Mouse (Mus musculus) limb, embryonic 13.5 days (tissue): ENCODE measurements at regions not wholly inside any gene's neighbourhood (a gene's known extent, or its start where the extent isn't known, plus 50 kb on each side); places are given as distances from the start of the nearest gene placed in this dataset.

Experiments
- ATAC-seq: fragments of 200-750 bp; cut with Nextera tagmentation; 2 replicates; pipeline ENCODE4 v1.8.0; 2017; ENCODE audit warnings: low read depth, moderate number of reproducible peaks, moderate TSS enrichment; ENCODE audit not compliant: low FRiP score
- H3K27ac ChIP-seq: fragments of 300-500 bp; sonication (generic); 2 replicates; pipeline ENCODE4 v1.5.1; 2015; ENCODE audit warnings: inconsistent platforms, mild to moderate bottlenecking, moderate library complexity
- H3K27me3 ChIP-seq: fragments of 300-500 bp; sonication (generic); 2 replicates; pipeline ENCODE4 v1.6.1; 2015; ENCODE audit warnings: mild to moderate bottlenecking, inconsistent platforms
- H3K36me3 ChIP-seq: fragments of 300-500 bp; sonication (generic); 2 replicates; pipeline ENCODE4 v1.6.1; 2015; ENCODE audit warnings: inconsistent platforms, mild to moderate bottlenecking, moderate library complexity
- H3K4me1 ChIP-seq: fragments of 300-500 bp; sonication (generic); 2 replicates; pipeline ENCODE4 v1.6.1; 2015; ENCODE audit warnings: inconsistent platforms
- H3K4me2 ChIP-seq: fragments of 300-500 bp; sonication (generic); replicated peaks from 2 replicates; pipeline ENCODE4 v1.6.1; 2015; ENCODE audit warnings: inconsistent platforms, mild to moderate bottlenecking, moderate library complexity
- H3K4me3 ChIP-seq: fragments of 300-500 bp; sonication (generic); 2 replicates; pipeline ENCODE4 v1.5.1; 2015; ENCODE audit warnings: moderate library complexity, mild to moderate bottlenecking, inconsistent platforms
- H3K9ac ChIP-seq: fragments of 300-500 bp; sonication (generic); 2 replicates; pipeline ENCODE4 v1.6.1; 2015; ENCODE audit warnings: mild to moderate bottlenecking, inconsistent platforms
- H3K9me3 ChIP-seq: fragments of 300-500 bp; sonication (generic); 2 replicates; pipeline ENCODE4 v1.6.1; 2016; ENCODE audit warnings: inconsistent platforms
- WGBS: fragments of 180-500 bp; shearing (Covaris S2); methylation state at CpG from one replicate; pipeline ENCODE4 v1.1.7; 2015; 5-methylcytosine and 5-hydroxymethylcytosine counted together

- Histone ChIP-seq H3K9ac (no peak overlapping the region), H3K4me3 (no peak overlapping the region), H3K27me3 (peaks cover 61% of the 10 kb centered on the region), H3K9me3 (no peaks in the 10 kb centered on the region), H3K4me2 (no peak overlapping the region), H3K27ac (no peak overlapping the region), H3K4me1 (peaks cover 6% of the 10 kb centered on the region; the same call in 1 of the 2 replicates), H3K36me3 (no peaks in the 10 kb centered on the region)
- no peak for ATAC-seq
- 65% methylated on average over 3 of the region's 3 CpGs for WGBS
Measured at GRCm38 (mm10) chr11:82576019-82576418, 187.3 kb downstream of the Tmem132e start.

GRCm38 (mm10) chr11:82573126-82573525 is 184.4 kb downstream of the Tmem132e start:
- Histone ChIP-seq H3K27me3 (peaks cover 54% of the 10 kb centered on the region), H3K4me3 (no peak overlapping the region), H3K9me3 (no peaks in the 10 kb centered on the region), H3K9ac (no peak overlapping the region), H3K4me2 (no peak overlapping the region), H3K27ac (no peak overlapping the region), H3K4me1 (peaks cover 27% of the 10 kb centered on the region), H3K36me3 (no peaks in the 10 kb centered on the region)
- ATAC-seq: no peak
- 79% methylated on average over 4 of the region's 4 CpGs for WGBS

DNA sequence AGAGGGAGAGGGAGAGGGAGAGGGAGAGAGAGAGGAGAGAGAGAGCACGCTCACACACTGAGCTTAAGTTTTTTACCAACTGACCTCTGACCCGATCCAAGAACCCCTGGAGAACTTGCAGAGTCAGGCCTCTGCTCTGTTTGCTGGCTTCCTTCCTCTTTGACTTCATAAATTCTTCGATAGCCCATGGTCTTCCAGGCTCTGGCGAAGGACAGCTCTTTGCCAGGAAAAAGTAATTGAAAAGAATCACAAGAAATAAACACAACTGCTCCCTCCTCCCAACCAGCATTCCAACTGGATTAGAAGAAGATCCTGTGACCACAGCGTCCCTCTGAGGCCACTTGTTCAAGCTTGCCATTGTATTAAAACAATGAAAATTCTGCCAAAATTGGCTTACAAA is 182.8 kb downstream of the Tmem132e start:
- no peak overlapping the region for H3K9ac ChIP-seq
- ATAC-seq: no peak
- no peak overlapping the region for H3K4me3 ChIP-seq
- no peaks in the 10 kb centered on the region for H3K9me3 ChIP-seq
- H3K4me2 ChIP-seq: no peak overlapping the region
- H3K4me1 ChIP-seq: peaks cover 38% of the 10 kb centered on the region
- H3K36me3 ChIP-seq: no peaks in the 10 kb centered on the region
- peaks cover 55% of the 10 kb centered on the region for H3K27me3 ChIP-seq
- H3K27ac ChIP-seq: no peak overlapping the region
- 17% methylated on average over 5 of the region's 5 CpGs for WGBS

- Histone ChIP-seq H3K4me3 (no peak overlapping the region), H3K9ac (no peak overlapping the region), H3K4me2 (no peak overlapping the region), H3K9me3 (no peaks in the 10 kb centered on the region), H3K4me1 (peaks cover 54% of the 10 kb centered on the region), H3K27me3 (peaks cover 61% of the 10 kb centered on the region), H3K27ac (no peak overlapping the region), H3K36me3 (no peaks in the 10 kb centered on the region)
- ATAC-seq: no peak
Measured at GRCm38 (mm10) chr11:82569819-82570218, 181.1 kb downstream of the Tmem132e start.

- Histone ChIP-seq H3K27ac (no peak overlapping the region), H3K27me3 (peaks cover 67% of the 10 kb centered on the region), H3K9me3 (no peaks in the 10 kb centered on the region), H3K9ac (no peak overlapping the region), H3K36me3 (no peaks in the 10 kb centered on the region), H3K4me1 (peaks cover 62% of the 10 kb centered on the region), H3K4me3 (no peak overlapping the region), H3K4me2 (no peak overlapping the region)
- 22% methylated on average over 2 of the region's 2 CpGs for WGBS
- no peak for ATAC-seq
Measured at GRCm38 (mm10) chr11:82568219-82568676, 179.5 kb downstream of the Tmem132e start.

GRCm38 (mm10) chr11:82567014-82567685 is 178.4 kb downstream of the Tmem132e start:
- WGBS: 70% methylated on average over 9 of the region's 9 CpGs
- H3K27ac ChIP-seq: no peak overlapping the region

GRCm38 (mm10) chr11:82566092-82566491 is 177.4 kb downstream of the Tmem132e start:
- H3K36me3 ChIP-seq: no peaks in the 10 kb centered on the region
- no peaks in the 10 kb centered on the region for H3K9me3 ChIP-seq
- peaks cover 66% of the 10 kb centered on the region for H3K27me3 ChIP-seq
- H3K4me3 ChIP-seq: no peak overlapping the region
- WGBS: 47% methylated on average over 4 of the region's 4 CpGs
- no peak overlapping the region for H3K9ac ChIP-seq
- ATAC-seq: no peak
- H3K4me2 ChIP-seq: no peak overlapping the region
- no peak overlapping the region for H3K27ac ChIP-seq
- peaks cover 56% of the 10 kb centered on the region for H3K4me1 ChIP-seq

More at GRCm38 (mm10) chr11:82567014-82567685, 178.4 kb downstream of the Tmem132e start:
- Histone ChIP-seq H3K27me3 (peaks cover 66% of the 10 kb centered on the region), H3K4me2 (no peak overlapping the region), H3K9ac (no peak overlapping the region), H3K36me3 (no peaks in the 10 kb centered on the region), H3K4me1 (peaks cover 62% of the 10 kb centered on the region), H3K4me3 (no peak overlapping the region), H3K9me3 (no peaks in the 10 kb centered on the region)
- ATAC-seq: no peak

GRCm38 (mm10) chr11:82564181-82564580 is 175.5 kb downstream of the Tmem132e start:
- no peak for ATAC-seq
- H3K4me3 ChIP-seq: no peak overlapping the region
- no peak overlapping the region for H3K9ac ChIP-seq
- no peak overlapping the region for H3K27ac ChIP-seq
- H3K27me3 ChIP-seq: peaks cover 57% of the 10 kb centered on the region
- WGBS: 61% methylated on average over 10 of the region's 10 CpGs
- no peaks in the 10 kb centered on the region for H3K9me3 ChIP-seq
- H3K4me1 ChIP-seq: peaks cover 52% of the 10 kb centered on the region
- H3K36me3 ChIP-seq: no peaks in the 10 kb centered on the region
- no peak overlapping the region for H3K4me2 ChIP-seq

DNA sequence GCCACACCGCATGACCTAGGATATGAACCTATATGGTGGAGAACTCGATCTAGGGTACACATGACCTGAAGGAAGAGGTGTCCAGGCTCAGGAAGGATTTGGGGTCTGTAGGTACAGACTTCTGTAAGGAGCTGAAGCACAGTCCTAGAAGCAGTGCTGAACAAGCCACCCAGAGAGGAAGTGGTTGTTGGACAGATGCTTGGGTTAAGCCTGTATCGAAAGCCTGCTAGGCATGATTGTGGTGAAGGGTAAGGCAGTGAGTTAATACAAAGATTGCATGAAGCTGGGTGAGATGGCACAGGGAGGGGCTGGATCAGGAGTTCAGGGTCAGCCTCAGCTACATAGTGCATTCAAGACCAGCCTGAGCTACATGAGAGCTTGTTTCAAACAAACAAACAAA is 153.3 kb downstream of the Tmem132e start:
- H3K9ac ChIP-seq: no peak overlapping the region
- 76% methylated on average over 3 of the region's 3 CpGs for WGBS
- H3K4me2 ChIP-seq: no peak overlapping the region
- 0 out of 2 replicates have a peak, but pooled peaks cover 2% of the 10 kb centered on the region for H3K27me3 ChIP-seq
- 0 out of 2 replicates have a peak, but pooled peaks cover 8% of the 10 kb centered on the region for H3K4me1 ChIP-seq
- H3K9me3 ChIP-seq: no peaks in the 10 kb centered on the region
- no peaks in the 10 kb centered on the region for H3K36me3 ChIP-seq
- no peak for ATAC-seq
- no peak overlapping the region for H3K27ac ChIP-seq
- no peak overlapping the region for H3K4me3 ChIP-seq

DNA sequence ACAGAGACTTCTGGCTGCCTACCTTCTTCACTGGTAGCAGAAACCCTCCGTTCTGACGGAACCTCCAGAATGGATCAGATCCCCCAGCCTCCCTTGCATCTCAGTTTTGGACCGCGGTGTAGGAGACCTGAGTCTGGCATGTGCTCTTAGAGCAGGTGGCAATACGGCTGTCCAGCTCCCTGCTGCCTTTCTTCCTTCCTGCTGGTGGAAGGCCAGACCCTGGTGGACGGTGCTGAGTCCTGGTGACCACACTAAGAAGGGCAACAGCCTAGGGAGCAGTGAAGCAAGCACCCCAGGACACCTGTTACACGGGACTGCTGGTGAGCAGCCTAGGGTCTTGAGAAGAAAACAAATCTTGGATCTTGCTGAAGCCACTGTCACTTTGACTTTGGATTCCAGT is 152.7 kb downstream of the Tmem132e start:
- 0 out of 2 replicates have a peak, but pooled peaks cover 2% of the 10 kb centered on the region for H3K27me3 ChIP-seq
- no peak for ATAC-seq
- 76% methylated on average over 7 of the region's 7 CpGs for WGBS

DNA sequence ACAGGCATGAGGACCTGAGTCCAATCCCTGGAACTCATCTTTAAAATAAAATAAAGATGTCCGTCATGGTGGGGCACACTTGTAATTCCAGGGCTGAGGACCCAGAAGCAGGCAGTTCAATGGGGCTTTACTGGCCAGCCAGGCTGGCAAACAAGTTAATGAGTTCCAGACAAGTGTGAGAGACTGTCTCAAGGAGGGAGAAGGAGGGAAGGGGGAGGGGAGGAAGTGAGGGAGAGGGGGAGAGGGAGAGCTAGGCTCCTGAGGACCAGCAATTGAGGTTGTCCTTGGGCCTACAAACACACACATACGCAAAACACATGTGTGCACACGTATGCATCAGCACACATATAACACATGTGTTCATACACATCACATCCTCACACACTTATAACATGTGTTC is 149.2 kb downstream of the Tmem132e start:
- 44% methylated on average over 3 of the region's 3 CpGs for WGBS
- H3K4me1 ChIP-seq: 0 out of 2 replicates have a peak, but pooled peaks cover 8% of the 10 kb centered on the region
- no peak overlapping the region for H3K27ac ChIP-seq

More for the DNA sequence above, 152.7 kb downstream of the Tmem132e start:
- Histone ChIP-seq H3K9ac (no peak overlapping the region), H3K27ac (no peak overlapping the region), H3K36me3 (no peaks in the 10 kb centered on the region), H3K4me3 (no peak overlapping the region), H3K9me3 (no peaks in the 10 kb centered on the region), H3K4me1 (0 out of 2 replicates have a peak, but pooled peaks cover 8% of the 10 kb centered on the region), H3K4me2 (no peak overlapping the region)

DNA sequence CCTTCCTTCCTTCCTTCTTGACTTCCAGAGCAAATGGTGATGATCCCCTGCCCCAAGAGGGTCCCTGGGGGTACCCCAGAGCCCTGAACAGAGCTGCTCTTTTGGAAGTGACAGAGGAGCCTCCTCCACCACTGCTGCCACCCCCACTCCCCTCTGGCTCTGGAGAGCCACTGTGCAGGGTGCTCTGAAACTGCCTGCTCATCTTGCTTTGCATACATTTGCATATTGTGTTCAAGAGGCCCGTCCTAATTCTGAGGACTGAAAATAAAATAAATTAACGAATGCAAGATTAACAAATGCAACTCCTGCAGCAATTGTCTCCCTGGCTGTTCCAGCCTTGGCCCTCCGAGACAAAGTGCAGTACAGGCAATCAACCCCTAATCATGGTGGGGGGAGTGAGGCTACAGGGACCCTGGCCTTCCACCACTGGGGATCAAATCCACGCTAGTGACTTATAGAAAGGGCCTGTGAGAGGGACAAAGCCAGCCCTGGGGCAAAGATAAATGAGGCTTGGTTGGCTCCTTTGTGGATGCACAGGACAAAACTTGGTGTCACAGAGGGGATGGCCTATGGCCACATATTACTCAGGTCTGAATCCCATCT is 134.6 kb downstream of the Tmem132e start:
- Histone ChIP-seq H3K4me2 (no peak overlapping the region), H3K27ac (no peak overlapping the region), H3K9me3 (no peaks in the 10 kb centered on the region), H3K27me3 (peaks cover 76% of the 10 kb centered on the region), H3K4me1 (peaks cover 7% of the 10 kb centered on the region), H3K4me3 (no peak overlapping the region), H3K9ac (no peak overlapping the region), H3K36me3 (no peaks in the 10 kb centered on the region)
- ATAC-seq: no peak
- 46% methylated on average over 4 of the region's 4 CpGs for WGBS

More for the DNA sequence above, 149.2 kb downstream of the Tmem132e start:
- Histone ChIP-seq H3K4me2 (no peak overlapping the region), H3K9ac (no peak overlapping the region), H3K4me3 (no peak overlapping the region), H3K27me3 (peaks cover 14% of the 10 kb centered on the region), H3K36me3 (no peaks in the 10 kb centered on the region), H3K9me3 (no peaks in the 10 kb centered on the region)
- no peak for ATAC-seq
